Mouse (Mus musculus): ENCODE results near the gene Hand1.
A peak's percentile ranks its signal among the peaks of the same experiment; 100 is the strongest.
"Not testable (repeated sequence)": the region's sequence is repeated elsewhere in the genome, so short reads cannot be mapped to it uniquely, and the experiment has no call there.

The Hand1 gene

GRCm38 (mm10) chr11:57835331-57835730 lies 2.7 kb upstream of the Hand1 start:
- no peak for ATAC-seq (ENCODE audit: insufficient number of reproducible peaks, low FRiP score, low TSS enrichment)

DNA sequence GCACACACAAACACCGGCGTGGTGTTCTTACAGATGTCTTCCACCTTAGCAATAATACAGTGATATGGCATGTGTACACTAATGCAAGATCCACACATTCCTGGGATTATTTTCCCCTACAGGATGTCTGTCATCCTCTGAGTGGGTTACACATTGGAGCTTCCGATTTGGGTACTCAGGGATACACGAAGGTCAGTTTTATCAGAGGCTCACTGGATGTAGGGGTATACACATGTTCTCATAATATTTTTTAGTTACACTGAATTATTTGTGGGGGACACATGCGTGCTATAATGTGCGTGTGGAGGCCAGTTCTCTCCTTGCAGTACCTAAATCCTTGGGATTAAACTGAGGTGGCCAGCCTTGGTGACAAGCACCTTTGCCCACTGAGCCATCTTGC lies 1.4 kb upstream of the Hand1 start:
- ATAC-seq (ENCODE audit: insufficient number of reproducible peaks, low FRiP score, low TSS enrichment) = no peak

DNA sequence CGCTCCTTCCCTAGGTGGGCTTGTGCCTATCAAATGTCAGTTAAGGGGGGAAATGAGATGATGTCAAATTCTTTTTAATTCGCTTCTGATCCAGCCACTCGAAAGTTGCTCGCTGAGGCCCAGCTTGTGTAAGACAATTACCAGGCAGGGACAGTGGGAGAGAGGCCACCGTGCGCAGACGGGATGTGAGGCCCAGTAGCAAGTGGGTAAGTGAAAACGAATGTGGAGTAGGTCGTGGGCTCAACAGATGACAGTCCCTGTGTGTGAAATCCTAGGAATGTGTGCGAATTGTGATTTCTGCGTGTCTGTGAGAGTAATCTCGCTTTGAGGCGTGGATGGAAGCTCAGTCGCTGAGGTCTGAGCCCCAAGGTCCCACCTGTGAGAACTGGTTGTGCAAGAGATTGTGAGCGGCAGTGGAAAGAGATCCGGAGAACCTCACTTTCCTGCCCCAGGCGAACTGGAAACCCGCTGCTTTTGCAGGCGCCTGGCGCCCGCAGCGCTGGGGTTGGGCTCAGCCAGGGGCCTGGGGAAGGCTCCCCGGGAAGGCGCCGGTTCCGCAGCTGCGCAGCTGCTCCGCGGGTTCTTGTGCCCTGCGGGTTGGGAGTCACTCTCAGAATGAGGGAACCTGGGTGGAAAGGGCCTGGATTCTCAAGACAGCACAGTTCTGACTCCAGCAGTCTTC lies 819 bp upstream of the Hand1 start:
- no peak for ATAC-seq (ENCODE audit: insufficient number of reproducible peaks, low FRiP score, low TSS enrichment)

GRCm38 (mm10) chr11:57831861-57832260 lies 757 bp downstream of the Hand1 start:
- no peak for ATAC-seq (ENCODE audit: insufficient number of reproducible peaks, low FRiP score, low TSS enrichment)

GRCm38 (mm10) chr11:57831281-57831781 lies 1.3 kb downstream of the Hand1 start:
- ATAC-seq (ENCODE audit: insufficient number of reproducible peaks, low FRiP score, low TSS enrichment) = no peak

- ATAC-seq (ENCODE audit: insufficient number of reproducible peaks, low FRiP score, low TSS enrichment) = no peak
Observed at GRCm38 (mm10) chr11:57829871-57830775, 2.5 kb downstream of the Hand1 start.

- no peak for ATAC-seq (ENCODE audit: insufficient number of reproducible peaks, low FRiP score, low TSS enrichment)
Observed at GRCm38 (mm10) chr11:57828955-57829870, 3.4 kb downstream of the Hand1 start.

DNA sequence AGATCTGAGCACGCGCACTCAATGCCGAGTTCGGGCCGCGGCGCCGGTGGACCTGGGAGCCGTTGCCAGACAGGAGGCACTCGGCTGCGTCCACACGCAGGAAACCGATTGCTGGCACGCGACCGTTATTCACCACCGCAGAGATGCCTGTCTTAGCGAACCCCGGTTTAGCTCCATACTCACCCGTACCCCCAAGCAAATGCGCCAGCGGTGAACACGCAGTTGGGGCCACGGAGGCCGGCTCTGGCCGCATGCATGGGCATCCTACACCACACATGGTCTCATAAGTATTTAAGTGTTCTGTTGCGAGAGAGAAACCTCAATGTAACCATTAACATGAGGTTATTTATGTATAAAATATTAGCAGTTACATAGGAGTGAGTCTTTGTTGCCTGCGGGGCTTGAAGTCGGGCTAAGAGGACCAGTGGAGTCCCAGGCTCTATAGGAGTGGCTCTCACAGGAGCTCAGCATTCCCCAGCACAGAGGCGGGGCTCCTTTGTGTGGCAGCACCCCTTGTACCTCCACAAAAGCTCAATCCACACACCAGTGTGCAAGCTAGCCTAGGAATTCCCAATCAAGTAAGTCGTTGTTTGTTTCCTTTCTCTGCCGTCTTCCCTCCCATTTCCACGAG lies 4.6 kb downstream of the Hand1 start:
- ATAC-seq (ENCODE audit: insufficient number of reproducible peaks, low FRiP score, low TSS enrichment) = no peak

GRCm38 (mm10) chr11:57827048-57827914 lies 5.3 kb downstream of the Hand1 start:
- ATAC-seq (ENCODE audit: insufficient number of reproducible peaks, low FRiP score, low TSS enrichment) = no peak; the same call in 1 of the 2 replicates

DNA sequence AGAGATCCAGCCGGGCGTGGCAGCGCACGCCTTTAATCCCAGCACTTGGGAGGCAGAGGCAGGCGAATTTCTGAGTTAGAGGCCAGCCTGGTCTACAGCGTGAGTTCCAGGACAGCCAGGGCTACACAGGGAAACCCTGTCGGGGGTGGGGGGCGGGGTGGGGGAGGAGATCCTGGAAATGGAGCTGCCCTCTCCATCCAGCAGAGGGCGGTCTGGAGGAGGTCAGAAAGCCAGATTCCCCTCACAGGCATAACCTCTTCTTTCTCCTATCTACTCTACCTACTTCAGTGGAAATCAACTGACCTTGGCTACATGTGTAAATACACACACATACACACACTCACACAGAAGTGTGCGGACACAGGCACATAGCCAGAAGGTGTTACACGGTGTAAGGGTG lies 7.4 kb downstream of the Hand1 start:
- not testable (repeated sequence) for ATAC-seq (ENCODE audit: insufficient number of reproducible peaks, low FRiP score, low TSS enrichment)

DNA sequence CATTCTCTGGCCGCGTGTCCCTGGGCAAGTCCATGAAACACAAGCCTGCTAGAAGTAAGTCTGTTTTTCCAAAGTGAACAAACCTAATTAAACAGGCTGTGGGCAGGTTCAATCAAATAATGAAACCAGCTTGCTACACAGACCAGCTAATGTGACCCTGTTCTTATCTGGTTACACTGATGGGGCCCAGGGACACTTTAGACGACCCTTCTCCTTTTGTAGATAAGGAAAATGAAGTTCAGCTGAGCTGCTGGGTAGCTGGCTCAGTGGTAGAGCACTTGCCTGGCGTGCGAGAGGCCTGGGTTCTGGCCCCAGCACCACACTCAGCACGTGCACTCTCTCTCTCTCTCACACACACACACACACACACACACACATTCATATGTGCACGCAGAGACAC lies 8.9 kb downstream of the Hand1 start:
- no peak for ATAC-seq (ENCODE audit: insufficient number of reproducible peaks, low FRiP score, low TSS enrichment)

DNA sequence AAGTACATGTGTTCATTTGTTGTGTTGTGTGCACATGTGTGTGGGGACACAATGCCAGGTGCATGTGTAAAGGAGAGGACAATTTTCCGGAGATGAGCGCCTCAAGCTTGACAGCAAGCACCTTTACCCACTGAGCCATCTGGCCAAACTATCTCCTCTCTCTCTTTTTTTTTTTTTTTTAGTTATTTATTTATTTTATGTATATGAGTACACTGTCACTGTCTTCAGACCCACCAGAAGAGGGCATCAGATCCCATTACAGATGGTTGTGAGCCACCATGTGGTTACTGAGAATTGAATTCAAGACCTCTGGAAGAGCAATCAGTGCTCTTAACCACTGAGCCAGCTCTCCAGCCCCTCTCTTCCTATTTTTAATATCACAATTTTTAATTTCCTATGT lies 9.5 kb downstream of the Hand1 start:
- ATAC-seq (ENCODE audit: insufficient number of reproducible peaks, low FRiP score, low TSS enrichment) = not testable (repeated sequence)

GRCm38 (mm10) chr11:57819999-57820581 lies 12.5 kb downstream of the Hand1 start:
- peak; percentile 40; the same call in 1 of the 2 replicates for ATAC-seq (ENCODE audit: insufficient number of reproducible peaks, low FRiP score, low TSS enrichment)

DNA sequence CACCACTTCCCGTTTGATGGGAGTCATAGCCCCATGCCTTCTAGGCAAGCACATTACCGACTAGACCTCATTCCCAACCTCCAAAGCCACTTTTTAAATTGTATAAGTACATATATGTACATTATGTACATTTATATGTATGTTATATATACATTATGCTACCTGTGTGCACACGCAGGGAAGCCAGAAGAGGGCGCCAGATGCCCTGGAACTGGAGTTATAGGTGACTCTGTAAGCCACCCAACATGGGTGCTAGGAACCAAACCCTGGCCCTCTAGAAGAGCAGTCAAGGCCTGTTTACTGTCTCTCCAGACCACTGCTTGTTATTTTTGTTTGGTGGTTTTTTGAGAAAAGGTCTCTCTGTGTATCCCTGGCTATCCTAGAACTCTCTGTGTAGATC lies 14.4 kb downstream of the Hand1 start:
- ATAC-seq (ENCODE audit: insufficient number of reproducible peaks, low FRiP score, low TSS enrichment) = no peak

DNA sequence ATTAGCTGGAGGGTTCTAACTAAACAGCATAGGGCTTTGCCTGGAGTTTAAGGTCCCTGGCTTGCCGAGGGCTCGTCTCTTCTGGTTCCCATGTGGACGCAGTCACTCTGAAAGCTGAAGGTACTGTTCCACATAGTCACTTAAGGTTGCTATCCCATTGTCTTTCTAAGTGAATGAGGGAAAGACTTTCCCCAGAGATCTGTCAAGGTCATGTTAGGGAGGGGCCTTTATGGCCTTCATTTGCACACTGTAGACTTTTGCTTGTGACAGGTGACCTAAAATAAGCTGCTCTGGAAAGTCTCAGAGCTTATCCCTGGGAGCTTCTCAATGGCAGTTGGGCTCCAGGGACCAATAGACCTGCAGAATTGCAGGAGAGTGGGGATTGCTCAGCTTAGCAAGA lies 19.0 kb downstream of the Hand1 start:
- no peak for ATAC-seq (ENCODE audit: insufficient number of reproducible peaks, low FRiP score, low TSS enrichment)

DNA sequence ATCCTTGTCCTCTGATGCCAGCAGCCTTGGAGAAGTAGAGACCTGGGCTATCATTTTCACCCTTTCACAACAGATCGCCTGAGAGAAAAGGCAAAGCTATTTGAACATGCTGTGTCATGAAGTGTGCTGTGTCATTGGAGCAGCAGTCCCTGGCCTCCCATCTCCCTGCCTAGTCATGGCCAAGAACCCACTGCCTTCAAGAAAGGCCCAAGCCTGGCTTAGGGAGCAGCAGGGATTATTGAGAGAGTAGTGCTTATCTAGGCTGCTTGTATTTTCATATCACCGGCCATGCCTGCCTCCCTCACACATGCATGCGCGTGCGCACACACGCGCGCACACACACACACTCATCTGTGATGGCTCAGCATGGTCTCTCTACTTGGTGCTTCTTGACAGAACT lies 20.4 kb downstream of the Hand1 start:
- no peak for ATAC-seq (ENCODE audit: insufficient number of reproducible peaks, low FRiP score, low TSS enrichment)

DNA sequence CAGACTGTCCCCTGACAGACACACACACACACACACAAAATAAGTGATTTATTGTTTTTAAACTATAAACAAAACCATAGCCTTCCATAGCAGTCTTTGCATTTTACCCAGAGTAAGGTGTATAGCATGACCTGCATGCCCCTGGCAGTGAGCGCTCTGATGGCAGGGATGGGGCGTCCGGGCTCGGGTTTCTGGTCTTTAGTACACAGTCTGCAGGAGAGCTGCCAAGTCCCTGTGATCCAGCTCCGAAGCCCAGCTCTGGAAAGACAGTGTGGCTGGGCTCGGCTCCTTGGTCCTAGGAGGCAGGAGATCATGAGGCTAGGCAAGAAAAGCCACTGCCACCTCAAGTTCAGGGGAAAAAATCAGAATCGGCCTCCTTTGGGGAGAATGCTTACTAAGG lies 21.6 kb downstream of the Hand1 start:
- ATAC-seq (ENCODE audit: insufficient number of reproducible peaks, low FRiP score, low TSS enrichment) = no peak

DNA sequence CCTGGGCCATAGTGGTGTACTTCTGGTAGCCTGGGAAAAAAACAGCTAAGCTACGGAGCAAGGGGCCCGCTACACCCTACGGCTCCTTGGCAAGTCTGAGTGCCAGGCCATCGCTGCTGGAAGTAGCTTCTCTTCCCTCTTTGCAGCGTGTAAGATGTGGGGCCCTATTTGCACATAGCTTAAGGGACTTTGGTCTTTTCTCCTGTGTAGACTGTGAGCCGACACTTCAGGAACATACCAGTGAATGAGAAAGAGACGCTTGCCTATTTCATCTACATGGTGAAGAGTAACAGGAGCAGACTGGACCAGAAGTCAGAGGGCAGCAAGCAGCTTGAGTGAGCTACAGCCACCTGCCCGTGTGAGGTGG lies 22.9 kb downstream of the Hand1 start:
- ATAC-seq (ENCODE audit: insufficient number of reproducible peaks, low FRiP score, low TSS enrichment) = no peak
